15 mouse cellular contexts compared by ENCODE assay signal in the genomic region with DNA sequence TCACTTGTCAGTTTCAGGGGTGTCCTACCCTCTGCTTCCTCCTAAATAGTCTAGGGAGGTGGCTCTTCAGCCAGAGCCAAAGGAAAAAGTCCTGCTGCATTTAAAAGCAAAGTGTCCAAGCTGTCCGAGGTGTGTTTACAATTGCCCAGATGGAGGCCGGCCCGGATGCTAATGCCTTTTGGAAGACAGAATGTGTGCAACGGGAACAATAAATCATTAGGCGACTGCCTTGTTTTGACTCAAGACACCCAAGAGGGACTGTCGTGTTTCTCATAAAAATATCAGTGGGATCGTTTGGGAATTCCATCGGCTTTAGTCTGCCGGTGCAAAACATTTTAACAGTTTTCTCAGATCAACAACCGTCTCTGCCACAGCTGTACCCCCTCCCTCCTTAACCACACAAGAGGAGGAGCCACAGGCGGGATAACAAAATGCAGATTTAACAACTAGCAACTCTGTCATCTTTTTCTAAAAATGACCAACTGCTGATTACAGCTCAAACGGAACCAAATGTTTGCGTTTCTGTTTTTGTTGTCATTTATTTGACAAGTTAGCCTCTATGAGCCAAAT. TPM values are rescaled to one million over a fixed set of nuclear protein-coding genes. Genes with fewer than 3 reads are reported as not detected.
DNase-seq lines count a peak whose midpoint lies in the region; ATAC-seq and TF ChIP-seq lines count a peak whose summit lies in the region.
"Had no signal": no experiment of that assay in that cellular context is flagged by ENCODE, and none has a peak within 500 bp of the region (broad histone marks: within the 10 kb centered on the region; RNA-seq: fewer than 3 reads in every experiment).

No protein-coding gene starts in this region.

- H3K27me3 ChIP-seq in neural tube, embryonic 11.5 days (ENCODE audit: control insufficient read depth, insufficient read depth, low read length): no peaks in the 10 kb centered on the region
- H3K27me3 ChIP-seq in lung, postnatal 0 days (replicated peaks; ENCODE audit: insufficient read depth, low read length): no peaks in the 10 kb centered on the region
- no peaks in the 10 kb centered on the region for H3K27me3 ChIP-seq in stomach, embryonic 16.5 days (ENCODE audit: control insufficient read depth, insufficient read depth, low read length)
- H3K27me3 ChIP-seq: neural tube, embryonic 12.5 days had no signal

- 0 out of 2 replicates have a peak, but pooled peaks cover 9% of the 10 kb centered on the region for H3K4me1 ChIP-seq in neural tube, embryonic 11.5 days (ENCODE audit: control insufficient read depth, insufficient read depth, low read length)
- no peaks in the 10 kb centered on the region; the same call in 1 of the 2 replicates for H3K4me1 ChIP-seq in lung, postnatal 0 days (ENCODE audit: insufficient read depth, low read depth, low read length)
- peaks cover 20% of the 10 kb centered on the region for H3K4me1 ChIP-seq in stomach, embryonic 16.5 days (ENCODE audit: control insufficient read depth, insufficient read depth, low read length)

- ATAC-seq in neural tube, embryonic 11.5 days (ENCODE audit: insufficient read depth, low FRiP score, low TSS enrichment): no peak
- peak; percentile 76 for ATAC-seq in lung, postnatal 0 days
- no peak for ATAC-seq in stomach, embryonic 16.5 days (ENCODE audit: insufficient read depth, low FRiP score)
- ATAC-seq: forebrain, postnatal 0 days; hindbrain, postnatal 0 days had no signal

- TF ChIP-seq CTCF in lung, postnatal 0 days (IDR thresholded peaks at IDR 0.05): no peak

- WGBS in neural tube, embryonic 11.5 days: 50% methylated on average over 13 of the region's 13 CpGs
- WGBS in lung, postnatal 0 days: 37% methylated on average over 13 of the region's 13 CpGs
- WGBS in stomach, embryonic 16.5 days: 30% methylated on average over 13 of the region's 13 CpGs

- H3K9ac ChIP-seq in neural tube, embryonic 11.5 days (ENCODE audit: low read length): no peak overlapping the region
- H3K9ac ChIP-seq in lung, postnatal 0 days (replicated peaks; ENCODE audit: low read depth): no peak overlapping the region
- no peak overlapping the region; the same call in 1 of the 2 replicates for H3K9ac ChIP-seq in stomach, embryonic 16.5 days (ENCODE audit: low read length)
- H3K9ac ChIP-seq: forebrain, postnatal 0 days; neural tube, embryonic 12.5 days had no signal

- H3K36me3 ChIP-seq in neural tube, embryonic 11.5 days (ENCODE audit: control insufficient read depth, insufficient read depth, low read length): no peaks in the 10 kb centered on the region
- no peaks in the 10 kb centered on the region for H3K36me3 ChIP-seq in lung, postnatal 0 days (ENCODE audit: insufficient read depth, low read length)
- H3K36me3 ChIP-seq in stomach, embryonic 16.5 days (ENCODE audit: control insufficient read depth, insufficient read depth, low read length): no peaks in the 10 kb centered on the region
- H3K36me3 ChIP-seq: neural tube, embryonic 12.5 days had no signal

- H3K4me3 ChIP-seq in neural tube, embryonic 11.5 days (ENCODE audit: low read depth, low read length): no peak overlapping the region
- no peak overlapping the region; the same call in 1 of the 2 replicates for H3K4me3 ChIP-seq in lung, postnatal 0 days (ENCODE audit: low read depth, low read length)
- H3K4me3 ChIP-seq in stomach, embryonic 16.5 days (replicated peaks; ENCODE audit: low read length): no peak overlapping the region
- H3K4me3 ChIP-seq: heart, embryonic 10.5 days; neural tube, embryonic 12.5 days had no signal

- TF ChIP-seq EP300 in lung, postnatal 0 days (IDR thresholded peaks at IDR 0.05): no peak

- H3K9me3 ChIP-seq in neural tube, embryonic 11.5 days (ENCODE audit: control insufficient read depth, low read length): no peaks in the 10 kb centered on the region
- H3K9me3 ChIP-seq in lung, postnatal 0 days (ENCODE audit: low read length): no peaks in the 10 kb centered on the region
- H3K9me3 ChIP-seq in stomach, embryonic 16.5 days (replicated peaks; ENCODE audit: control insufficient read depth, low read length): no peaks in the 10 kb centered on the region
- H3K9me3 ChIP-seq: heart, embryonic 10.5 days; neural tube, embryonic 12.5 days had no signal

- peak; percentile 41 for DNase-seq in gastrocnemius, adult 18-20 months (ENCODE audit: low spot score)
- no peak for DNase-seq in gastrocnemius, postnatal 14 days
- DNase-seq in neural tube, embryonic 11.5 days (ENCODE audit: low spot score): no peak
- no peak for DNase-seq in neural tube, embryonic 10.5 days (ENCODE audit: extremely low spot score, low spot score)
- peak; percentile 84 for DNase-seq in lung, postnatal 0 days (ENCODE audit: low spot score)
- DNase-seq in layer of hippocampus, adult 18-20 months (ENCODE audit: low spot score in 2 of 2): no peak
- DNase-seq in layer of hippocampus, adult 9-11 months: no peak
- DNase-seq: adrenal gland, adult 2 months; B cell, adult 2 months; forebrain, postnatal 0 days had no signal

- H3K27ac ChIP-seq in neural tube, embryonic 11.5 days (ENCODE audit: low read depth, low read length): 0 out of 2 replicates have a peak overlapping the region, but pooled peaks have one; percentile 29
- H3K27ac ChIP-seq in lung, postnatal 0 days (ENCODE audit: low read length): peak overlapping the region; percentile 66
- H3K27ac ChIP-seq in stomach, embryonic 16.5 days (ENCODE audit: low read length): peak overlapping the region; percentile 62
- H3K27ac ChIP-seq: heart, embryonic 10.5 days; hindbrain, postnatal 0 days; neural tube, embryonic 12.5 days had no signal

- intact Hi-C loops in gastrocnemius, postnatal 14 days (cut with DNase I; ENCODE audit: low total_unique reads): no loop called here

- H3K4me2 ChIP-seq in neural tube, embryonic 11.5 days (ENCODE audit: low read depth): no peak overlapping the region
- no peak overlapping the region for H3K4me2 ChIP-seq in lung, postnatal 0 days (replicated peaks; ENCODE audit: low read depth, low read length)
- 0 out of 2 replicates have a peak overlapping the region, but pooled peaks have one; percentile 9 for H3K4me2 ChIP-seq in stomach, embryonic 16.5 days (ENCODE audit: low read depth, low read length)
- H3K4me2 ChIP-seq: neural tube, embryonic 12.5 days had no signal

RNA-seq across cellular contexts. Expression of a gene that starts 26.7 kb away (rescaled TPM):
- 10 to 100 TPM; 20.6 to 30.0 TPM for total RNA-seq in gastrocnemius, adult 18-20 months (2021)
- total RNA-seq in gastrocnemius, postnatal 14 days (2021): 100 to 1,000 TPM in 1 of 2 experiments, 10 to 100 TPM in 1; 63.1 to 122 TPM
- 0.12 and 0.29 TPM in 2 replicates for polyA plus RNA-seq in neural tube, embryonic 11.5 days (2014; fragmentation: Nextera tagmentation; extraction: Ambion mirVana)
- 0.08 and 0.13 TPM in 2 replicates for polyA plus RNA-seq in lung, postnatal 0 days (2015; fragmentation: Nextera tagmentation; extraction: Ambion mirVana)
- polyA plus RNA-seq in stomach, embryonic 16.5 days (2015; fragmentation: Nextera tagmentation; extraction: Ambion mirVana): 0.81 and 0.90 TPM in 2 replicates
- total RNA-seq in layer of hippocampus, adult 18-20 months (2021): not detected
- total RNA-seq: megakaryocyte, adult 5-6 weeks had no signal
- polyA plus RNA-seq: heart, embryonic 10.5 days had no signal

RNA-seq across cellular contexts. Expression of a gene that starts 43.1 kb away (rescaled TPM):
- 1 to 10 TPM; 3.6 to 3.7 TPM for total RNA-seq in gastrocnemius, adult 18-20 months (2021)
- total RNA-seq in gastrocnemius, postnatal 14 days (2021): 1 to 10 TPM; 4.9 to 5.4 TPM
- polyA plus RNA-seq in neural tube, embryonic 11.5 days (2014; fragmentation: Nextera tagmentation; extraction: Ambion mirVana): 4.9 and 6.1 TPM in 2 replicates
- 5.3 and 5.4 TPM in 2 replicates for polyA plus RNA-seq in lung, postnatal 0 days (2015; fragmentation: Nextera tagmentation; extraction: Ambion mirVana)
- 7.5 and 7.6 TPM in 2 replicates for polyA plus RNA-seq in stomach, embryonic 16.5 days (2015; fragmentation: Nextera tagmentation; extraction: Ambion mirVana)
- 1 to 10 TPM; 3.8 to 4.3 TPM for total RNA-seq in layer of hippocampus, adult 18-20 months (2021)

RNA-seq across cellular contexts. Expression of a gene that starts 55.8 kb away (rescaled TPM):
- 10 to 100 TPM; 61.6 to 63.1 TPM for total RNA-seq in gastrocnemius, adult 18-20 months (2021)
- total RNA-seq in gastrocnemius, postnatal 14 days (2021): 10 to 100 TPM; 56.9 to 75.9 TPM
- polyA plus RNA-seq in neural tube, embryonic 11.5 days (2014; fragmentation: Nextera tagmentation; extraction: Ambion mirVana): 50.0 and 52.8 TPM in 2 replicates
- 38.8 and 43.5 TPM in 2 replicates for polyA plus RNA-seq in lung, postnatal 0 days (2015; fragmentation: Nextera tagmentation; extraction: Ambion mirVana)
- 53.9 and 54.8 TPM in 2 replicates for polyA plus RNA-seq in stomach, embryonic 16.5 days (2015; fragmentation: Nextera tagmentation; extraction: Ambion mirVana)
- total RNA-seq in layer of hippocampus, adult 18-20 months (2021): 10 to 100 TPM; 28.7 to 29.6 TPM

Comparison
In these comparisons a context has a peak if more than half of its experiments do, and no peak if none do; other contexts are left out.
1. DNase-seq: peak in gastrocnemius, adult 18-20 months (single experiment) and lung, postnatal 0 days (single experiment); none in gastrocnemius, postnatal 14 days (single experiment), neural tube, embryonic 11.5 days (single experiment), neural tube, embryonic 10.5 days (single experiment), layer of hippocampus, adult 18-20 months (0 of 2) and layer of hippocampus, adult 9-11 months (single experiment).
2. RNA of a gene that starts 26.7 kb away (total RNA-seq): 63.1 to 122 TPM in gastrocnemius, postnatal 14 days and 20.6 to 30.0 TPM in gastrocnemius, adult 18-20 months; not detected in layer of hippocampus, adult 18-20 months; every median in the first group is over 10 times any median in the second.
3. Peak in every context shown above with its lines, with median percentiles within 50 percentile points of each other: H3K27ac ChIP-seq.